Mouse (Mus musculus): ENCODE results near the gene Bcl6b. TPM values are rescaled to one million over a fixed set of nuclear protein-coding genes. Genes with fewer than 3 reads are reported as not detected.

The Bcl6b gene
- total RNA-seq, 2 experiments from 2014 or later = not detected

DNA sequence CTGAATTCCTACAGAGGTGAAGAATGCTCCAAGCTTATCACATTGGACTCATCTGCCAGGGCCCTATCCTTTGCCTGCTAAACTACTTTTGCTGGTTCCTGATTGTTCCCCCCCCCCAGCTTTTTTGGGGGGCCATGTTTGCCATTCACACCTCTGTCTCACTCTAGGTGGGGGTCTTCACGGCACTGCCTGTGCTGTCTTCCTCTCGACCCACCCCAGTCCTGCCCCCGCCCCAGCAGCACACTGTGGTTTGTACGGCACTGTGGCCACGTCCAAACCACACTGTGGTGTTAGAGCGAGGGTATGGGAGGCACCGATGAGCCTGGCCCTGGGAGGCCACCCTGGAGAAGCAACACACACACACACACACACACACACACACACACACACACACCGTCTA is 4.9 kb upstream of the Bcl6b start:
- no peak for ATAC-seq (replicated peaks; ENCODE audit: poor library complexity, severe bottlenecking)

DNA sequence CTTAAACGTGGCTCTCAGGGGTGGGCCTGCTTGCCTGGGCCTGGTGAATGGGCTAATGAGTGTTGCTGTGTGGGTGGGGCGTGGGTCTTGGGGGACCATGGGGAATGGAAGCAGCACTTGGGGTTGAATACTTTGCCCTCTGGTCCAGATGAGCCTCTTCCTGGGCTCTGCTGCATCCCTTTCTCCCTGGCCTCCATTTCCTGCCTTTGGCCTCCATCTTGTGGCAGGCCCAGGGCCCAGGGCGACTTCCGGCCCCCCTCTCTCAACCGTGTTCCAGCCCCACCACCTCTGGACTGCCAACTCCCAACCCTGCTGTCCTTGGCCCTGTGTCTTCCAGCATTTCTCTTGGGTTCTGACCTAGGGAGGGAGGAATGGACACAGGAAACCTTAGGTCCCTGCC is 4.4 kb upstream of the Bcl6b start:
- ATAC-seq (replicated peaks; ENCODE audit: poor library complexity, severe bottlenecking) = no peak

GRCm38 (mm10) chr11:70233016-70233415 is 3.4 kb upstream of the Bcl6b start:
- no peak for ATAC-seq (replicated peaks; ENCODE audit: poor library complexity, severe bottlenecking)

DNA sequence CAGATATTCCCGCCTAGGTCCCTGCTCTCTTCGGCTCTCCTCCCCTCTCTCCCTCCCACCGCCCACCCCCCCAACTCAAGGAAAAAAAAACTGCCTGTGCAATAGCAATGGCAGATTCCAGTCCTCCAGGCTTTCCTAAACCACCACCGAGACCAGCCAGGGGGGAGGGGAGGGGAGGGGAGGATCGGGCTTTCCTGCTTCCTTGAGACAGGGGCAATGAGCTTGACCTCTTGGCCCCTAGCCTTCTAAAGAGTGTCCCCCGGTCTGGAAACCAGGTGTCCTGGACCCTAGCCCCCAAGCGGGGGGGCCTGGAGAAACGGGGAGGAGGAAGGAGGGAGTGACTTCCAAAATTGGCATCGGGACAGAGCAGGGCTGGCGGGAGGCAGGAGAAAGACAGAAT is 2.9 kb upstream of the Bcl6b start:
- no peak for ATAC-seq (replicated peaks; ENCODE audit: poor library complexity, severe bottlenecking)

DNA sequence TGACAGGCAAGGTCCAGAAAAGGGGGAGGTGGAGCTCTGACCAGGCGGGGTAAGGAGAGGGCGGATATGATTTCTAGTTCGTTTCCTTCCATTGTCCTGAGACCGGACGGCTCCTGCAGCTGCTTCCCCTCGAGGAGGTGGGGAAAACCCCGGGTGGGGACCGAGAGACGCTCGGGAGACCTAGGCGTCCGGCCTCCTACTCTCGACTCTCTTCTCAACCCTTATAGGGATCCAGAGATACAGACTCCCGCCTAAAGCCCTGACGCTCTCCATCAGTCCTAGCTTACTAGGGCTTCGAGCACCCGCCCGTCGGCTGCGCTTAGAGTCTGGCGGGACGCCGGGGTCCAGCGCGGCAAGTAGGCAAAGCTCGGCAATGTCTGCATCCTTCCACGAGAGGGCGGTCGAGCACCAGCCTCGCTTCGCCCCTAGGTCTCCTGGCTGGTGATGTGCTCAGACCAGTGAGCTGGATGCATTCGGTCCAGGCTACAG is 685 bp upstream of the Bcl6b start:
- peak; percentile 90 for ATAC-seq (replicated peaks; ENCODE audit: poor library complexity, severe bottlenecking)

DNA sequence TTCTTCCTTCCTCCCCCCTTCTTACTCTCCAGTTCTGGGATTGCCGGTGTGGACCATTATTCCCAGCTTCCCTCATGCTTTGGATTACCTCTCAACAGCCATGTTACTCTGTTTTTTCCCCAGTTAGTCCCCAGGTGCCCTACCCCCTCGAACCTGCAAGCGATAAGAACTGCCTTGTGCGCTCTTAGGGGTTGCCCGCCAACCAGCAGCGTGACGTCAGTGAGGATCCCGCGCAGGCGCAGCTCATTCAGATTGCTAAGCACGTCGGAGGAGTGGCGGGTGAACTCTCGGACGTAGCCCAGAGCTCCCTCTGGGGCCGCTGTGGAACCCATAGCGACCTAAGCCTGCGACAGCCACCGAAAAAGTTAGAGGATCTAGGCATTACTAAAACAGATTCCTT is 770 bp downstream of the Bcl6b start:
- peak; percentile 46 for ATAC-seq (replicated peaks; ENCODE audit: poor library complexity, severe bottlenecking)

GRCm38 (mm10) chr11:70227661-70228245 is 1.8 kb downstream of the Bcl6b start:
- ATAC-seq (replicated peaks; ENCODE audit: poor library complexity, severe bottlenecking) = no peak

- no peak for ATAC-seq (replicated peaks; ENCODE audit: poor library complexity, severe bottlenecking)
These were observed 2.5 kb downstream of the Bcl6b start for GRCm38 (mm10) chr11:70227126-70227525.

GRCm38 (mm10) chr11:70226602-70226890 is 3.1 kb downstream of the Bcl6b start:
- no peak for ATAC-seq (replicated peaks; ENCODE audit: poor library complexity, severe bottlenecking)

GRCm38 (mm10) chr11:70225798-70226601 is 3.6 kb downstream of the Bcl6b start:
- no peak for ATAC-seq (replicated peaks; ENCODE audit: poor library complexity, severe bottlenecking)

DNA sequence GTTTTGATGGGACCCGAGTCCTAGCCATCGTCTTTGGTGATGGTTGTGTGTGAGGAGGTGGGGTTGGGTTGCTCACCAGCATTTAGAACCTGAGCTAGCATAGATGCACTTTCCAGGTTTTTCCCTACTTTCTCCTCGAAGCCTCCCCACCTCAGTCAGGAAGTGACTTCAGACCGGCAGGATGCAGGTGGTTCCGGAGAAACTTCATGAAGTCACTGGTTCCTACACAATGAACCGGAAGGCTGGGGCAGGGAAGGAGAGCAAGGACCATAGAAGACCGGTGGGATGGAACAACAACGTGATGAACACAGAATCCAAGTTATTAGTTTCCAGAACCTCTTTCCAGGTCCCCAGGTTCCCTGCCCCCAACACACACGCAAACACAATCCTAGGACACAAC is 5.9 kb downstream of the Bcl6b start:
- ATAC-seq (replicated peaks; ENCODE audit: poor library complexity, severe bottlenecking) = no peak; the same call in 1 of the 2 replicates

DNA sequence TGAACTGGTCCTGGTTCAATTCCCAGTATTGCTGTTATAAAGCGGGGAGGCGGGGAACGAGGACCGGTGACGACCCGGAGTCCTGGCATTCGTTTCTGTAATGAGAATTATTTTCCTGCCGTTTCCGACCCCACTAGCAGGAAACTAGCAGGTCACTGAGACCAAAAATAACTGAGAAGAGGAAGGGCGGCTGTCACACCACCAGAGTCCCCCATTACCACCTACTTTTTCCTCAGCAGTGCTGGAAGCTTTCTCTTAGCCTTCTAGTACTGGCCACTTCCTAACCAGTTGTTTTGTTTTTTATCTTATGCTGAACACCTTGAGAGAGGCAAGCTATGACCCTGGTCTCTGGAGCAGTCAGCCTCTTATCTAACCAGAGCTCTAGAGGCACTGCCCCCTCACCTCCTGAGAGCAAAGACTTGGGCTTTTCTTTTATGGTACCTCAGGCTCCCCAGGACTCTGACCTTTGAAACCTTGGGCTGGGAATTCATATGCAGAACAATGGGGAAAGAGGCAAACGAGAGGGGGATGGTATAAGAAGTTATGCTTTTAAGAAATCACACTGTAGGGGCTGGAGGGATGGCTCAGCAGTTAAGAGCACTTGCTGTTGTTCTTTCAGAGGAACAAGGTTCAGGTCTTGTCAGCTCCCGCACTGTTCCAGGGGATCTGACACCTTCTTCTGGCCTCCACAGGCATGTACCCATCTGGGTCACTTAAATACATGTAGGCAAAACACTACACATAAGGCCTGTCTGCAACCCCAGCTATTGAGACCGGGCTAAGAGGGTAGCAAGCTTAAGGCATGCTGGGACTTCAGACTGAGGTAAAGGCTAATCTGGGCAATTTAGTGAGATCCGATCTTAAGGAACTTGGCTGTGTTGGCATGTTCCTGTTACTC is 7.7 kb downstream of the Bcl6b start:
- no peak for ATAC-seq (replicated peaks; ENCODE audit: poor library complexity, severe bottlenecking)

- ATAC-seq (replicated peaks; ENCODE audit: poor library complexity, severe bottlenecking) = peak; percentile 80
These were observed 8.6 kb downstream of the Bcl6b start, which contains the start of gene Slc16a13 for GRCm38 (mm10) chr11:70220731-70221602. Slc16a13 (minus strand) TSS chr11:70221064.

GRCm38 (mm10) chr11:70220323-70220722 is 9.3 kb downstream of the Bcl6b start:
- no peak for ATAC-seq (replicated peaks; ENCODE audit: poor library complexity, severe bottlenecking)

- no peak for ATAC-seq (replicated peaks; ENCODE audit: poor library complexity, severe bottlenecking)
These were observed 9.7 kb downstream of the Bcl6b start for GRCm38 (mm10) chr11:70219873-70220272.

DNA sequence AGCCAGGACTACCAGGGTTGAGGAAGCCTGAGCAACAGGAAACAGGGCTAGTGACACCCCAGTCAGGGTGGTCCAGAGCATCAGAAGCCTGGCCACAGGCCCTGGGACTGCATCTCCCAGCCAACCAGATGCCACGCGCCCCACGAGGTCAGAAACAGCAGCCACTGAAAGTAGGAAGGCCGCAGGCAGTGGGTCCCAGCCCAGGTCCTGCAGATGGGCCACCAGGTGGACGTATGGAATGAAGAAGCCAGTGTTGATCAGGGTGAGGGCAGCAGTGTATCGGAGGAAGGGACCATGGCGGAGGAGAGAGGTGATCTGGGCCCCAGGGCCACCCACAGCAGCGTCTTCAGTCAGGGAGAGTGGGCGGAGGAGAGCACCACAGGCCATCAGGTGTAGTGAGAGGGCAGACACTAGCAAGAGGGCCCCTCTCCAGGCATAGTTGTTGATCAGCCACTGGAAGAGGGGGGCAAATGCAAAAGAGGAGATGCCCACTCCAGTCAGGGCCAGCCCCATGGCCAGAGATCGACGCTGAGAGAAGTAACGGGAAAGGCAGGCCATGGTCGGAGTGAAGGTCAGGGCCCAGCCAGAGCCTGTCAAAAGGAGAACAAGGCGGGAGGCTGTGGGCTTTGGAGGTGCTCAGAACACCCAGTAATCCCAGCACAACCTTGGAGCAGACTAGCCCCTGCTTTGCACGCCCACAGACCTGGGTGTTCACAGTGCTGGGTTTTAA is 10.7 kb downstream of the Bcl6b start:
- ATAC-seq (replicated peaks; ENCODE audit: poor library complexity, severe bottlenecking) = no peak

GRCm38 (mm10) chr11:70218039-70218438 is 11.6 kb downstream of the Bcl6b start:
- ATAC-seq (replicated peaks; ENCODE audit: poor library complexity, severe bottlenecking) = no peak

- ATAC-seq (replicated peaks; ENCODE audit: poor library complexity, severe bottlenecking) = no peak
These were observed 13.5 kb downstream of the Bcl6b start for GRCm38 (mm10) chr11:70216103-70216502.

- ATAC-seq (replicated peaks; ENCODE audit: poor library complexity, severe bottlenecking) = no peak
These were observed 14.3 kb downstream of the Bcl6b start for GRCm38 (mm10) chr11:70215301-70215700.
